Mouse (Mus musculus) neural tube, embryonic 14.5 days (tissue): ENCODE results near the gene Flcn. TPM values are rescaled to one million over a fixed set of nuclear protein-coding genes. Genes with fewer than 3 reads are reported as not detected.

Source experiments
- ATAC-seq: fragments of 200-750 bp; cut with Nextera tagmentation; 2 replicates; pipeline ENCODE4 v1.8.0; 2017; ENCODE audit warnings: low read depth, mild to moderate bottlenecking, moderate TSS enrichment, moderate library complexity
- H3K27ac ChIP-seq: fragments of 300-500 bp; sonication (generic); 2 replicates; pipeline ENCODE4 v1.5.1; 2014; ENCODE audit warnings: low read depth, mild to moderate bottlenecking, control low read depth, low read length, moderate library complexity, mixed read lengths
- H3K27me3 ChIP-seq: fragments of 300-500 bp; sonication (generic); 2 replicates; pipeline ENCODE4 v1.6.1; 2014; ENCODE audit warnings: low read length; ENCODE audit not compliant: control insufficient read depth, insufficient read depth
- H3K36me3 ChIP-seq: fragments of 300-500 bp; sonication (generic); 2 replicates; pipeline ENCODE4 v1.6.1; 2014; ENCODE audit warnings: low read length, mixed read lengths; ENCODE audit not compliant: control insufficient read depth, insufficient read depth
- H3K4me1 ChIP-seq: fragments of 300-500 bp; sonication (generic); 2 replicates; pipeline ENCODE4 v1.6.1; 2014; ENCODE audit warnings: low read length; ENCODE audit not compliant: control insufficient read depth, insufficient read depth
- H3K4me2 ChIP-seq: fragments of 300-500 bp; sonication (generic); 2 replicates; pipeline ENCODE4 v1.6.1; 2014; ENCODE audit warnings: mild to moderate bottlenecking, low read depth, low read length, control low read depth
- H3K4me3 ChIP-seq: fragments of 300-500 bp; sonication (generic); 2 replicates; pipeline ENCODE4 v1.5.1; 2014; ENCODE audit warnings: low read depth, low read length, control low read depth, mixed read lengths
- H3K9ac ChIP-seq: fragments of 300-500 bp; sonication (generic); replicated peaks from 2 replicates; pipeline ENCODE4 v1.6.1; 2014; ENCODE audit warnings: low read depth, mild to moderate bottlenecking, control low read depth, low read length, mixed read lengths
- H3K9me3 ChIP-seq: fragments of 300-500 bp; sonication (generic); 2 replicates; pipeline ENCODE4 v1.6.1; 2016; ENCODE audit warnings: low read length; ENCODE audit not compliant: control insufficient read depth
- WGBS: fragments of 180-500 bp; shearing (Covaris S2); extraction: QIAGEN DNeasy Blood & Tissue Kit; methylation state at CpG from one replicate; pipeline ENCODE4 v1.1.7; 2014; 5-methylcytosine and 5-hydroxymethylcytosine counted together
- polyA plus RNA-seq: library from polyadenylated mRNA; unstranded; fragments of >200 nt; fragmentation: Nextera tagmentation; extraction: Ambion mirVana; gene quantifications from 2 replicates; pipeline ENCODE4 v1.2.1, GENCODE M21; 2014

Flcn gene
- polyA plus RNA-seq, 1 experiment from 2014 or later, result 39.3 TPM

- no peak overlapping the region for H3K27ac ChIP-seq
- H3K9ac ChIP-seq, result no peak overlapping the region
- no peaks in the 10 kb centered on the region for H3K4me1 ChIP-seq
- H3K27me3 ChIP-seq, result no peaks in the 10 kb centered on the region
- H3K36me3 ChIP-seq, result peaks cover 50% of the 10 kb centered on the region
- H3K4me3 ChIP-seq, result no peak overlapping the region
- no peaks in the 10 kb centered on the region for H3K9me3 ChIP-seq
- H3K4me2 ChIP-seq, result no peak overlapping the region
- 94% methylated on average over 4 of the region's 4 CpGs for WGBS
- ATAC-seq, result no peak
Measured at GRCm38 (mm10) chr11:59744374-59744773, 65.4 kb downstream of the Flcn start.

- 100% methylated on average over 1 of the region's 1 CpGs for WGBS
- ATAC-seq, result no peak
- Histone ChIP-seq H3K36me3 (peaks cover 55% of the 10 kb centered on the region), H3K4me1 (no peaks in the 10 kb centered on the region), H3K27me3 (no peaks in the 10 kb centered on the region), H3K4me3 (no peak overlapping the region), H3K27ac (no peak overlapping the region), H3K9ac (no peak overlapping the region), H3K4me2 (no peak overlapping the region), H3K9me3 (no peaks in the 10 kb centered on the region)
Measured at GRCm38 (mm10) chr11:59743712-59744111, 66.1 kb downstream of the Flcn start.

GRCm38 (mm10) chr11:59743307-59743706 is 66.5 kb downstream of the Flcn start:
- ATAC-seq, result no peak

GRCm38 (mm10) chr11:59741915-59742314 is 67.9 kb downstream of the Flcn start:
- WGBS, result 99% methylated on average over 5 of the region's 5 CpGs
- H3K9ac ChIP-seq, result no peak overlapping the region
- no peaks in the 10 kb centered on the region for H3K9me3 ChIP-seq
- H3K27ac ChIP-seq, result no peak overlapping the region
- H3K4me1 ChIP-seq, result no peaks in the 10 kb centered on the region
- H3K4me2 ChIP-seq, result no peak overlapping the region
- no peak for ATAC-seq
- no peak overlapping the region for H3K4me3 ChIP-seq
- peaks cover 66% of the 10 kb centered on the region for H3K36me3 ChIP-seq
- no peaks in the 10 kb centered on the region for H3K27me3 ChIP-seq

More at GRCm38 (mm10) chr11:59743307-59743706, 66.5 kb downstream of the Flcn start:
- WGBS, result 100% methylated on average over 2 of the region's 2 CpGs
- Histone ChIP-seq H3K36me3 (peaks cover 56% of the 10 kb centered on the region), H3K4me2 (no peak overlapping the region), H3K27ac (no peak overlapping the region), H3K4me3 (no peak overlapping the region), H3K27me3 (no peaks in the 10 kb centered on the region), H3K9ac (no peak overlapping the region), H3K4me1 (no peaks in the 10 kb centered on the region), H3K9me3 (no peaks in the 10 kb centered on the region)

Other genes with a start within 250 kb of the Flcn start
- gene Olfr222, start 233.8 kb downstream of the Flcn start, polyA plus RNA-seq, result 0.12 TPM in 1 of 2 replicates, not detected in the other
- not detected in 2 replicates for gene Olfr223, start 216.7 kb downstream of the Flcn start, polyA plus RNA-seq
- 54.6 and 61.9 TPM in 2 replicates for gene Mprip, start 148.7 kb downstream of the Flcn start, polyA plus RNA-seq
- 3.6 and 4.4 TPM in 2 replicates for gene Pld6, start 22.4 kb downstream of the Flcn start, polyA plus RNA-seq
- gene Nt5m, start 29.4 kb upstream of the Flcn start, polyA plus RNA-seq, result 69.6 and 80.7 TPM in 2 replicates
- gene Cops3, start 29.8 kb upstream of the Flcn start, polyA plus RNA-seq, result 211 and 212 TPM in 2 replicates
- gene Med9, start 138.2 kb upstream of the Flcn start, polyA plus RNA-seq, result 36.7 and 39.4 TPM in 2 replicates
- gene Rasd1, start 154.9 kb upstream of the Flcn start, polyA plus RNA-seq, result 0.66 and 1.4 TPM in 2 replicates
- gene Pemt, start 236.5 kb upstream of the Flcn start, polyA plus RNA-seq, result 9.0 and 9.3 TPM in 2 replicates